21 mouse cellular contexts compared by ENCODE assay signal in genomic region chr7:99523121-99523520, GRCm38 (mm10). TPM values are rescaled to one million over a fixed set of nuclear protein-coding genes. Genes with fewer than 3 reads are reported as not detected.
DNase-seq lines count a peak whose midpoint lies in the region; ATAC-seq and TF ChIP-seq lines count a peak whose summit lies in the region.
"Had no signal": no experiment of that assay in that cellular context is flagged by ENCODE, and none has a peak within 500 bp of the region (broad histone marks: within the 10 kb centered on the region; RNA-seq: fewer than 3 reads in every experiment).

No protein-coding gene starts in this region.

- no peak for TF ChIP-seq CTCF in kidney, postnatal 0 days (IDR thresholded peaks at IDR 0.05; ENCODE audit: low read depth)

- 45% methylated on average over 8 of the region's 8 CpGs for WGBS in kidney, postnatal 0 days
- WGBS in lung, embryonic 16.5 days, result 36% methylated on average over 8 of the region's 8 CpGs
- WGBS in hindbrain, embryonic 16.5 days, result 83% methylated on average over 8 of the region's 8 CpGs

- no peak for ATAC-seq in kidney, postnatal 0 days (replicated peaks; ENCODE audit: low FRiP score, low read depth)
- ATAC-seq in lung, embryonic 16.5 days (ENCODE audit: low read depth), result peak; percentile 91
- ATAC-seq in hindbrain, embryonic 16.5 days, result no peak
- ATAC-seq: forebrain, embryonic 14.5 days had no signal

- no peak overlapping the region for H3K4me3 ChIP-seq in kidney, postnatal 0 days (replicated peaks; ENCODE audit: low read depth, low read length)
- no peak overlapping the region for H3K4me3 ChIP-seq in lung, embryonic 16.5 days (ENCODE audit: low read length)
- no peak overlapping the region for H3K4me3 ChIP-seq in hindbrain, embryonic 16.5 days (ENCODE audit: low read length)
- H3K4me3 ChIP-seq: embryonic facial prominence, embryonic 15.5 days; erythroblast, embryonic 14.5 days; forebrain, embryonic 10.5 days; gastrocnemius, adult 2 months; heart, embryonic 12.5 days; hindbrain, embryonic 10.5 days had no signal

- H3K4me1 ChIP-seq in kidney, postnatal 0 days (replicated peaks; ENCODE audit: insufficient read depth, low read length), result no peaks in the 10 kb centered on the region
- H3K4me1 ChIP-seq in lung, embryonic 16.5 days (replicated peaks; ENCODE audit: control insufficient read depth, insufficient read depth, low read length), result peaks cover 12% of the 10 kb centered on the region
- no peaks in the 10 kb centered on the region for H3K4me1 ChIP-seq in hindbrain, embryonic 16.5 days (ENCODE audit: control insufficient read depth, insufficient read depth, low read depth, low read length)
- H3K4me1 ChIP-seq: embryonic facial prominence, embryonic 15.5 days; forebrain, embryonic 10.5 days; hindbrain, embryonic 10.5 days had no signal

- no peak overlapping the region for H3K27ac ChIP-seq in kidney, postnatal 0 days
- H3K27ac ChIP-seq in lung, embryonic 16.5 days (ENCODE audit: low read length), result no peak overlapping the region; the same call in 1 of the 2 replicates
- no peak overlapping the region for H3K27ac ChIP-seq in hindbrain, embryonic 16.5 days (ENCODE audit: low read depth, low read length)
- H3K27ac ChIP-seq: embryonic facial prominence, embryonic 15.5 days; forebrain, embryonic 10.5 days; gastrocnemius, adult 2 months; hindbrain, embryonic 10.5 days had no signal

- H3K27me3 ChIP-seq in kidney, postnatal 0 days (ENCODE audit: insufficient read depth, low read length), result no peaks in the 10 kb centered on the region
- H3K27me3 ChIP-seq in lung, embryonic 16.5 days (ENCODE audit: control insufficient read depth, insufficient read depth, low read depth, low read length), result no peaks in the 10 kb centered on the region
- no peaks in the 10 kb centered on the region for H3K27me3 ChIP-seq in hindbrain, embryonic 16.5 days (replicated peaks; ENCODE audit: control insufficient read depth, insufficient read depth, low read length)
- H3K27me3 ChIP-seq: CH12.LX; embryonic facial prominence, embryonic 15.5 days; heart, embryonic 12.5 days had no signal

- H3K9me3 ChIP-seq in kidney, postnatal 0 days (replicated peaks; ENCODE audit: low read length), result no peaks in the 10 kb centered on the region
- H3K9me3 ChIP-seq in lung, embryonic 16.5 days (ENCODE audit: control insufficient read depth, low read length), result no peaks in the 10 kb centered on the region
- no peaks in the 10 kb centered on the region for H3K9me3 ChIP-seq in hindbrain, embryonic 16.5 days (ENCODE audit: control insufficient read depth, low read length)
- H3K9me3 ChIP-seq: embryonic facial prominence, embryonic 15.5 days; forebrain, embryonic 10.5 days; heart, embryonic 12.5 days; hindbrain, embryonic 10.5 days had no signal

- H3K36me3 ChIP-seq in kidney, postnatal 0 days (ENCODE audit: insufficient read depth, low read length), result no peaks in the 10 kb centered on the region
- no peaks in the 10 kb centered on the region for H3K36me3 ChIP-seq in lung, embryonic 16.5 days (ENCODE audit: control insufficient read depth, insufficient read depth, low read length)
- no peaks in the 10 kb centered on the region for H3K36me3 ChIP-seq in hindbrain, embryonic 16.5 days (ENCODE audit: control insufficient read depth, insufficient read depth, low read length)
- H3K36me3 ChIP-seq: embryonic facial prominence, embryonic 15.5 days; forebrain, embryonic 10.5 days; heart, embryonic 12.5 days; hindbrain, embryonic 10.5 days had no signal

- DNase-seq in kidney, postnatal 0 days (ENCODE audit: low spot score), result peak; percentile 74
- no peak for DNase-seq in kidney, adult 9 months
- DNase-seq in lung, adult 18-20 months, result no peak
- DNase-seq in adipocyte (ENCODE audit: low spot score), result peak; percentile 52
- peak; percentile 36 for DNase-seq in lung, postnatal 14 days
- DNase-seq: adrenal gland, adult 8-10 months; adrenal gland, postnatal 36 days; cerebellum, adult 2 months; cerebellum, postnatal 10 days; embryo, embryonic 11 days; gastrocnemius, adult 2 months; gastrocnemius, postnatal 25 days had no signal

- H3K9ac ChIP-seq in kidney, postnatal 0 days (ENCODE audit: low read depth, low read length), result no peak overlapping the region
- no peak overlapping the region for H3K9ac ChIP-seq in lung, embryonic 16.5 days (ENCODE audit: low read length)
- H3K9ac ChIP-seq in hindbrain, embryonic 16.5 days (ENCODE audit: low read depth, low read length), result no peak overlapping the region
- H3K9ac ChIP-seq: embryonic facial prominence, embryonic 15.5 days; heart, embryonic 12.5 days had no signal

- H3K4me2 ChIP-seq in kidney, postnatal 0 days (ENCODE audit: low read length), result no peak overlapping the region
- no peak overlapping the region for H3K4me2 ChIP-seq in lung, embryonic 16.5 days (ENCODE audit: low read depth, low read length)
- no peak overlapping the region for H3K4me2 ChIP-seq in hindbrain, embryonic 16.5 days (ENCODE audit: low read length)
- H3K4me2 ChIP-seq: embryonic facial prominence, embryonic 15.5 days; heart, embryonic 12.5 days had no signal

RNA-seq across cellular contexts. Expression of gene Arrb1, which starts 12.1 kb away (rescaled TPM):
- 6.6 and 7.6 TPM in 2 replicates for polyA plus RNA-seq in kidney, postnatal 0 days (2015; fragmentation: Nextera tagmentation; extraction: Ambion mirVana)
- polyA plus RNA-seq in lung, embryonic 16.5 days (2015; fragmentation: Nextera tagmentation; extraction: Ambion mirVana), result 20.6 and 20.9 TPM in 2 replicates
- polyA plus RNA-seq in hindbrain, embryonic 16.5 days (2015; fragmentation: Nextera tagmentation; extraction: Ambion mirVana), result 17.4 and 19.8 TPM in 2 replicates

RNA-seq across cellular contexts. Expression of gene Rps3, which starts 39.6 kb away (rescaled TPM):
- polyA plus RNA-seq in kidney, postnatal 0 days (2015; fragmentation: Nextera tagmentation; extraction: Ambion mirVana), result 873 and 942 TPM in 2 replicates
- polyA plus RNA-seq in lung, embryonic 16.5 days (2015; fragmentation: Nextera tagmentation; extraction: Ambion mirVana), result 818 and 826 TPM in 2 replicates
- 398 and 428 TPM in 2 replicates for polyA plus RNA-seq in hindbrain, embryonic 16.5 days (2015; fragmentation: Nextera tagmentation; extraction: Ambion mirVana)

RNA-seq across cellular contexts. Expression of gene Klhl35, which starts 57.3 kb away (rescaled TPM):
- polyA plus RNA-seq in kidney, postnatal 0 days (2015; fragmentation: Nextera tagmentation; extraction: Ambion mirVana), result 0.97 and 1.3 TPM in 2 replicates
- 0.24 and 0.30 TPM in 2 replicates for polyA plus RNA-seq in lung, embryonic 16.5 days (2015; fragmentation: Nextera tagmentation; extraction: Ambion mirVana)
- polyA plus RNA-seq in hindbrain, embryonic 16.5 days (2015; fragmentation: Nextera tagmentation; extraction: Ambion mirVana), result 0.54 and 1.6 TPM in 2 replicates
- polyA plus RNA-seq: erythroblast, embryonic 14.5 days had no signal

Comparison
In these comparisons a context has a peak if more than half of its experiments do, and no peak if none do; other contexts are left out.
1. DNase-seq: peak in kidney, postnatal 0 days (single experiment), adipocyte (single experiment) and lung, postnatal 14 days (single experiment); none in kidney, adult 9 months (single experiment) and lung, adult 18-20 months (0 of 2).